Mouse (Mus musculus): ENCODE measurements around the gene Pnliprp2.

Gene Pnliprp2
- long read RNA-seq, experiment 1 = 0 reads
- long read RNA-seq, experiment 2 = 0 reads

DNA sequence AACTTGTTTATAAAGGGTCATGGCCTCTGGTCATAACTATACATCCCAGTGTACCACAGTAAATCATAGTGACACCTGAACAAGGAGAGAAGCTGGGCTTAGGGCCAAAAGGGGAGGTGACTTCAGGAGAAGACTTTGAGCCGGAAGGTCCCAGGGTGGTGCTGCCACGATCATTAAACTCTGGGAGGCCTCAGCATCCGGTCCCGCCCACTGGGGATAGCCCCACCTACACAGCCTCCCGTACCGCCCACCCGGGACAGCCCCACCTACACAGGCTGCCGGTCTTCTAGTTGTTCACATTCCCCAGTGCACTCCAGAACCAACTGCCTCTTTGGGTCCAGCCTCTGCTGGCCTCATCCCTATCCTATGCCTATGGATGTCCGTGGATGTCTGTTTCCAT lies at the start of gene Pnliprp2:
Gene Pnliprp2, plus strand, starts transcription at position 297 of the 400 bp plus-strand sequence.
- intact Hi-C loops (cut with DNase I) = no loop called here

DNA sequence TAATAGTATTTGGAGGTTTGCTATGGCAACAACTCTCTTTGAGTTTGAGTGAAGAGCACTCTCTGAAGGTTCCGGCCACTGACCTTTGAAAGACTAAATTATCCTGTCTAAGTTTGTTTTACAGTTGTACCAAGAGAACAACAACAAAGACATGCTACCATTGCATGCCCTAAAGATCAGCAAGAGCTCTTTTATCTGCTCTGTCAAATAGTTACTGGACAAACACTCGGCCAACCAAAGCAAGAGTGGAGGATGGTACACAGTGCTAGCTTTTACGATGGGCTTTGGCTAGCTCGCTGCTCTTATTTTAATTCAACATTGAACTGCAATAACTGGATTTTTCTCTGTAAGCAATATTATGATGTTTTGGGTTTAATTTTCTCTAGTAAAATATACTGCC lies 41.6 kb upstream of the Pnliprp2 start:
- intact Hi-C loops (cut with DNase I) = no loop called here

DNA sequence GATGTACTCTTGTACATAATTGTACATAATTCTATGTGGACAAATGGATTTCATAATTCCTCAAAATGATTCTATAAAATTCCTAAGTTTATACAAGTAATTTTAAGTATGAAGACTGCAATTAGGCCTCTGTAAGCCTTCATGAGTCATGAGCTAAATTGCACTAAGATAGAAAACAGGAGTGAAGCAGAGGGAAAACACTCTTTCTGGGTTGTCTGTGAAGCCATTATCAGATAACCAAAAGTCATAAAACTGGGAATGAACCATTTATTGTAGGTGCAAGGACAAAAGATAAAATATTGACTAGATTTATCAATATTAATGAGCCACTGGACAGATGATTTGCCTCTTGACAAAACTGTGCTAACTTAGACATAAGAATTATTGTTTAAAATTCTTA lies 39.1 kb upstream of the Pnliprp2 start:
- intact Hi-C loops (cut with DNase I) = no loop called here

DNA sequence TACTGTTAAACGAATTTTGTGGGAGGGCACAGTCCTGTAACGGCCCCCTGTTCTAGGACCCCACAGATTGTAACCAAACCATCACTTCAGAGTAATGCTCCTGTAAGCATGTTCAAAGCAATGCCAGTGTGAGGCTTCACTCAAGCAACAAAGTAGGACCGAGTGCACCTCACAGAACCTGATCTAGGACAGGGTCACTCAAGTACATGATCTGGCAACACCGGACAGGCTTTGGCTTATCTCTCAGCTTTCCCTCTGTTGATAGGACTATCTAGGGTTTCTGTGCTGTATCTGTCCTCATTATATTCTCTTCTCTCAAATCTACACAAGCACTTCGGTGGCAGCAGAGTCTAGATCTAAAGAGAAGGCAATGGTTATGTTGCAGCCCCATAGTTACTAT lies 33.0 kb upstream of the Pnliprp2 start:
- intact Hi-C loops (cut with DNase I) = no loop called here

DNA sequence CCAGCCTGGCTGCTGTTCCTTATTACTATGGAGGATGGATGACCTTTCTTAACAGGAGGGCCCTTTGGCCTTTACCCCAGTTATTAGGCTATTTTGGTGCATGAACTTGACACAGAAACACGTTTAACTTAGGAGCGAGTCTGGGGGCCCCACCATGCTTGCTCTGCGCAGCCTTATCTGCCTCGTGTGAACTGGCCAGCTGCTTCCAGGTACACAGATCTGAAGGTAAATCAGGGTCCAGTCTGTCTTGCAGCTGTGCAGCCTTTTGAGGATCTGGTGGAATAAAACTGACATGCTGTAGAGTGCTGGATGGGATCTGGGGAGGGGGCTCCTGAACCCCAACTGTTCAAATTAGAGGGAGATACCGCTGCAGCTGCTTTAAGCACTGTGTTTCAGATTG lies 31.8 kb upstream of the Pnliprp2 start:
- intact Hi-C loops (cut with DNase I) = no loop called here

DNA sequence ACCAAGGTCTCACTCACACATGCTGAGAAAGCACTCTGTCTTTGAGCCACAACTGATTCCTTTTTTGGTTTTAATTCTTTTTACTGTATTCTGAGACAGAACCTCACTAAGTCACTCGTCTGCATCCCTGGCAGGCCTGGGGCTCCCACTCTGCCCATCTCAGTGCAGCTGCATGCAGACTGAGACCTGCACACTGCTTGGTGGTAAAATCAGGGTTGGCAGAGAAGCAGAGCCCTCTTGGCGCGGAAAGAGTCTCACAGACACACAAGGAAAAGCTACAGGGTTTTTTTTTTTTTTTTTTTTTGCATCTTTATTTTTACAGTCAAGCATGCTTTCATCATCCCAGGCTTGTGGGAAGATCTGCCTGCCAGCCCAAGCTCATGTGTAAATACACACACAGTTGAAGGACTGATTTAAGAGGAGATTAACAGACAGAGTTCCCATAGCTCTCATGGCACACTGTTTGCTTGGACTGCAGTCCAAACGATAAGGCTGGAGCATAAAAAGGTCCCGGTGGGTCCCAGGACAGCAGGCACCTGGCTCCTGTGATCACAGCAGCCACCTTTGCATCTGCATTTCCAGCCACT lies 31.0 kb upstream of the Pnliprp2 start, which contains the start of gene Pnliprp1:
Gene Pnliprp1, plus strand, starts transcription at position 443 of the 587 bp plus-strand sequence.
- intact Hi-C loops (cut with DNase I) = no loop called here

DNA sequence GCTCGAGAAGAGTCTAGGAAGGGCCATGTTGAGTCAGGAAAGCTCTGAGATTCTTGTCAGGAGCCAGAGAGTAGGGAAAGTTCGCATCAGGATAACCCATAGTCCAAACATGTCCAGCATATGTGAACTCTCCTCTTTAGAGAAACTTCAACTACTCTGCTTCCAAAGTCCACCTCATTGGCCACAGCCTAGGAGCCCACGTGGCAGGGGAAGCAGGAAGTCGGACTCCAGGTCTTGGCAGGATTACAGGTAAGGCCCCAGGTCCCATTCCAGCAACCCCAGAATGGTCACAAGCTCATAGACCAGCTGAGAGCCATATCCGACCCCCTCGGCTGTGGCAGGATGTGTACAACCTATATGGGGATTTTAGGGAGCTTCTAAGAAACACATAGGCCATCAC lies 26.3 kb upstream of the Pnliprp2 start:
- intact Hi-C loops (cut with DNase I) = no loop called here

DNA sequence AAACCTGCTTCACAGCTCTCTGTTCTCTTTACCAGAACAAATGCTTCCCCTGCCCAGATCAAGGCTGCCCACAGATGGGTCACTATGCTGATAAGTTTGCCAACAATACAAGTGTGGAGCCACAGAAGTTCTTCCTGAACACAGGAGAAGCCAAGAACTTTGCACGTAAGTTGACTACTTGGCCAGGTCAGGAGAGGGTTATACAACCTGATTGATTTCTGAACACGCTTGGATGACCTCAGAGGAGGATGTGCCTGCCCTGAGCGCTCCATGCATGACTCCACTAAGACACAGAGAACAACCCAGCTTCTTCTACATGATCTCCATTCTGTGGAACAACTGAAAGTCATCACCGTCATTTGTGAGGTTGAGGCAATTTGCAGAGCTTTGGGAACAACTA lies 21.4 kb upstream of the Pnliprp2 start:
- intact Hi-C loops (cut with DNase I) = no loop called here

DNA sequence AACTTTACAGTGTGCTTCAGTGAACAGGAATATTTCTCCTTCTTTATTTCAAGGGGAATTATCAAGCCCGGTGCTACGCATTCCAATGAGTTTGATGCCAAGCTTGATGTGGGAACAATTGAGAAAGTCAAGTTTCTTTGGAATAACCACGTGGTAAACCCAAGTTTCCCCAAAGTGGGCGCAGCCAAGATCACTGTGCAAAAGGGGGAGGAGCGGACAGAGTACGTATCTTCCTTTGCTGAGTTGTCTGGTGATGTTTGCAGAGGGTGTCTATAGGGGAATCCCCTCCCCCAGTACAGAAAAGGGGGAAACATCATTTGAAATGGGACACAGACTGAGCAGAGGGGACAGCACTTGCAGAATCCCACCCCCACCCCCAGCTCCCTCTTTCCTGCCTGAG lies 18.5 kb upstream of the Pnliprp2 start:
- intact Hi-C loops (cut with DNase I) = no loop called here

DNA sequence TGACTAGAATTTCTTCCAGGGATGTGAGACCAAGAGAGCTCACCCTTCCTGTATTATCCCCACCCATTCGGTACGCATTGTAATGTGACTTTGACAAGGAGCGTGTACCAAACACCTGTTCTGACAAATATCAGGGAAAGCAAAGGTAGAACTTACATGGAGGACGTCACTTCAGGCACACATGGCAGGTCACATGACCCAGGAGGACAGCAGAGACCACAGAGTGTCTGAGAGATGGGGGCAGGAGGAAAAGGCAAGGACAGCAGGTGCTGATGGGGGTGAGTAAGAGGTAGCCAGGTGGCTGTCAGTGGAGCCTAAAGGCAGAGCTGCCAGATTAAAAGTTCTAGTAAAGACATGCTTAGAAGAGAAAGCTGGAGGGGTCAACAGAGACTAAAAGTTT lies 16.8 kb upstream of the Pnliprp2 start:
- intact Hi-C loops (cut with DNase I) = no loop called here

DNA sequence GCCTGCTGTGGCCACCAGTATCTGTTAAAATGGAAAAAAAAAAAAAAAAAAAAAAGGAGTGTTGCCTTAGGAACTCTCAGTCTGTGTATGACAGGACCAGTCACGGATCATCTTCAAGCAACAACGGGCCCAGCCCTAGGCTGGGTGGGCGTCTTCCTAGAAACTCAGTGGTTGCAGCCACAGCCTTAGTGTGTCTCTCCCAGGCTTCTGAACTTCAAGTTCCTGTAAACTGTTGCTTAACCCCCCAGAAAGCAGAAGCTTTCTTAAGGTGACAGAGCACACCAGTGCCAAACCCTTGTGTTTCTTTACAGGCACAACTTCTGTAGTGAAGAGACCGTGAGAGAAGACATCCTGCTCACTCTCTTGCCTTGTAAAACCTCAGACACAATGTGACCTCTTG lies 15.8 kb upstream of the Pnliprp2 start:
- intact Hi-C loops (cut with DNase I) = no loop called here

DNA sequence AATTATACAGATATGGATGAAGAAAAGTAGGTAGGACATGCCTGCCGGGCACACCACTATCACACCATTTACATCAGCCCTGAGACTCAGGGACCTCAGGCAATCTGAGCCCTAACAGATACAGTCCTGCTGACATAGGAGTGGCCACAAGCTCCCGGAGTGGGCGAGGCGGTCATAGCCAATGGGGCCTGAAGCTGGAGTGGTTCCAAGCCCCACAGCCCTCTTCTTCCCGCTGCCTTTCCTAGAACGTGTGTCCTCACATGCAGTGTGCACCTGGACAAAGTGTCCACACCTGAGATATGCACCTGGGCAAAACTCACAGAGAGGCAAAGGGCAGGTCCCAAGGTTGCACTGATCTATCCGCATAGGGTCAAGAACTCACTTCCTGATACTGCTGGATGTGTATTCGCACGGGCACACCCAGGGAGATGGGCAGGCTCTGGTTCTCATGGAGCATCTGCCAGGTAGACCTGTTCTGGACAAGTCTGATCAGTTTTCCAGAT lies 12.0 kb upstream of the Pnliprp2 start:
- intact Hi-C loops (cut with DNase I) = no loop called here

DNA sequence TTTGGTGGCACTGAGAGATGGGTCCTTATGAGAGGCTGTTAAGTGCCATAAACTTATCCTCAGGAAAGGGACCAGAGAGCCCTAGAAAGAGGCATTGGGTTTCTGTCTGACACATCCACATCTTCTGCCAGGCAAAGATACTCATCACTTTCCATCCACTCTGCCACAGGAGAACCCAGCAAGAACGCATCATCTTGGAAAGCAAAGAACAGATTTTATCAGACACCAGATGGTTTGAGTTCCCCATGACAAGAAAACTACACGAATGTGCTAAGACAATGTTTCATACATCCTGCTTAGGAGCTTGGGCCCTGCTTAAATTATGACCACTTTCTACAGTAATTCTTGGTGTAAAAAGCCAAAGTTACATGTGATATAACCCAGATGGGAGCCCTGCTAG lies 8.7 kb upstream of the Pnliprp2 start:
- intact Hi-C loops (cut with DNase I) = no loop called here

DNA sequence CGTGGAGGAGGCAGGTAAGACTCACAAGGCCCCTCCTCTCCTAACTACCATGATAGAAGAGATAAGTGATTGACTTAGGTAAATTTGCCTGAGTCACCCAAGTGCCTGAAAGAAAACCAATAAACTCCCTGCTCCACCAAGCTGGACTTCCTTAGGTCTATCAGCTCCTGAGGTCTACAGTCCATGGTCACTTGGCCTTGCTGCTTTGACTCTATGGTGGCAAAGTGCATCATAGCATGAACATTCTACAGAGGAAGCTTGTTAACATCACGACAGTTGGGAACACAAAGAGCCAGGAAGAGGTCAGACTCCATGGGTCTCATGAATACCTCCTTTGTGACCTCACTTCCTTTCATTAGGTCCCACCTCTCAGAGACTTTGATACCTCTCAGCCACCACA lies 8.0 kb upstream of the Pnliprp2 start:
- intact Hi-C loops (cut with DNase I) = no loop called here

DNA sequence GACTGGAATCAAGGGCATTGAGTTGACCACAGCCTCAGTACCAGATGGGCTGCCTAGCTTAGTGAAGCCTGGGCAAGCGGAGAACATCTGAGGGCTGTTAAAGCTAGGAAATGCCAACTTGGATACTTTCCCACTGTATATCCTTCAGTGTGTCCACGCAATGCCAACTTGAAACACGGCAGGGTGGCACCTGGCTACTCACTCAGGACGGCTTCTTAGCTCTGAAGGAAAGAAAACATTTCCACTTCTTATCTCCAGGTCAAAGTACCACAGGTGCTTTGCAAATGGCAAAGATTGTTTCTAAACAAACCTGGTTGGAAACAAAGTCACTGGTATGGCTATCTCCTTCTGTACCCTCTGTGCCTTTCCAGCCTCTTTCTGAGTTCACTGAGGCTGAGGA lies 648 bp upstream of the Pnliprp2 start:
- intact Hi-C loops (cut with DNase I) = no loop called here

DNA sequence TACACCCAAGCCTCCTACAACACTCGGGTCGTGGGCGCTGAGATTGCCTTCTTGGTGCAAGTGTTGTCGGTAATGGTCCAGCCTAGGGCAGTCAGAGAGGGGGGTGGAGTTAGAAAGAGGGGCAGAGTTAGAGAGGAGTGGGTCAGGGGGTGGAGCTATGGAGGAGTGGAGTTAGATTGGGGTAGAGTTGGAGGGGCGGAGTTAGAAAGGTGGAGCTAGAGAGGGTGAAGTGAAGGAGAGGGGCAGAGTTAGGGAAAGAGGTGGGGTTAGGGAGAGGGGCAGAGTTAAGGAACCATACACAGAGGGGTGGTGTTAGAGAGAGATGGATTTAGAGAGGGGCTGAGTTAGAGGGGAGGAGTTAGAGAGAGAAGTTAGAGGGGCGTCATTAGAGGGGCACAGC lies 2.8 kb downstream of the Pnliprp2 start:
- intact Hi-C loops (cut with DNase I) = loop anchor here (2.0 to 5.0 kb wide), 2 partner anchors 142 to 435 kb away; no protein-coding TSS in a partner anchor

DNA sequence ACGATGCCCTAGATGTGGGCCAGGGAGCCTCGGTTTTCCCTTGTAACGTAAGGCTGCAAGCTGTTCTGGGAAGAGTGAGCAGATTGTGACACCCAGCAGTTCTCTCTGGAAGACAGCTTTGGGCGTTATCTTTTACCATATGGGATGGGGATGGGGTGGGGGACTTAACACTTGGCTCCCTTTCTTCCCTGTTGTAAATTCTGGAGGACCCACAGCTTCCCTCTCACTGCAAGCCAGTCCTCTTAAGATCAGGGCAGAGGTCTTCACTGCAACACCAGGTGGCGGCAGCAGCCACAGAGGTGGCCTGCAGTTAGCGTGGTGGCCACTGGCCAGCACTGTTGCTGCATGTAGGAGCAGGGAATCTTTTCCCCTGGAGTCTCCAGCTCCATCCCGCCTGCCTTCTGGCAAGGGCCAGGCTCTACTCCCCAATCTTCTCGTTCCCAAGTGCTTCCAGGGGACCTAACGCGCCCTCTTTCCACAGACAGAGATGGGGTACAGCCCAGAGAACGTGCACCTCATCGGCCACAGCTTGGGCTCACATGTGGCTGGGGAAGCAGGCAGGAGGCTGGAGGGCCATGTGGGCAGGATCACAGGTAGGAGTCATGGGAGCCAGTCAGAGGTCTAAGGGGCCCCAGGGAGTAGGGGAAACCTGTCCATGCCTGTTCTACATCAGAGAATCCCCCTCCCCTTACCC lies 3.5 kb downstream of the Pnliprp2 start:
- intact Hi-C loops (cut with DNase I) = loop anchor here (2.0 to 5.0 kb wide), 2 partner anchors 142 to 434 kb away; no protein-coding TSS in a partner anchor

DNA sequence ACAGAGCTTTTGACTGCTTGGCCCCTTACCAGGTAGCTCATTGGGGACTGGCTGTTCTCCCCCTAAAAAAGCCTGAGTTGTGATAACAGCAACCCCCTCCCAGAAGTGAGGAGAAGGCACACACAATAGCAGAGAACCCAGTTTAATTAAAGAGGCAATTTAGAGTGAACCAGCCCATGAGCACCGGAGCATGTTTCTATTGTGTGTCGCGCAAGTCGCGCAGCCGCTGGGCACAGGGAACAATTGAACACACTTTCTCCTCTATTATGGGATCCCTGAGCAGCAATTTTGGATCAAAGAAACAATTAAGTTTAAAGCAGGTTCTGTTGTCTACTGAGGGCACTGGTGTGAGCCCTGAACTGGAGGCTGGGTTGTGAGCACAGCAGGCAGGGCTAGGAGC lies 7.8 kb downstream of the Pnliprp2 start:
- intact Hi-C loops (cut with DNase I) = no loop called here

DNA sequence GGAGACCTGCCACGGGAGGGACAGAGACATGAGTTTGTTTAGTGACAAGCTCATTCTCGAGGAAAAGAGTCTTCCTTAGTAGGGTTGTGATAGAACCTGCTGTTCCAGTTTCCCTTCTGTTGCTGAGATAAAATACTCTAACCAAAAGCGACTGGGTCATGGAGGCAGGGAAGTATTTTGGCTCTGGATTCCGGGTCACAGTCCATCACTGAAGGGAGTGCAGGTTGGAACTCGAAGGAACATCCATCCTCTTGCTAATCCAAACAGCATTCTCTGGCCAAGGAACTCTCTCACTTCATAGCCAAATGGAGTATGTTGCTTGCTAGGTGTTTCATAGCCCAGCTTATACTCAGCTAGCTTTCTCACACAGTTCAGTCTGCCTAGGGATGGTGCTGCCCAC lies 16.9 kb downstream of the Pnliprp2 start:
- intact Hi-C loops (cut with DNase I) = no loop called here

DNA sequence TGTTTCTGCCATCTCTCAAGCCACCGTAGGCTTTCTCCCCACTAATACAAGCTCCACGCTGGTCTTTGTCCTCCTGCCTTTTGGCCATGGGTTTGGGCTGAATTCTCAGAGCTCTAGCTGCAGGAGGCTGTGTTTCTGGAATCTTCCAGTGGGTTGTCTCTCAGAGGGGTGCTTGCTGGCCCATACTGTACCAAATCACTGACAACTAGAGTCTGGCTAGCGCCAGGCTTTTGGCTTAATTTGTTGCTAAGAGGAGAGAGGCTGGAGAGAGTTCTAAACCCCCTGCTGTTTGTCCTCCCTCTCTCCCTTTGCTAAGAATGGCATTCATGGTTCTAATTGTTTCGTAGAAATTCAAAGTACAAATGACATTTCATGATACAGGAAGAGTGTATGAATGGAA lies 22.0 kb downstream of the Pnliprp2 start:
- intact Hi-C loops (cut with DNase I) = no loop called here

DNA sequence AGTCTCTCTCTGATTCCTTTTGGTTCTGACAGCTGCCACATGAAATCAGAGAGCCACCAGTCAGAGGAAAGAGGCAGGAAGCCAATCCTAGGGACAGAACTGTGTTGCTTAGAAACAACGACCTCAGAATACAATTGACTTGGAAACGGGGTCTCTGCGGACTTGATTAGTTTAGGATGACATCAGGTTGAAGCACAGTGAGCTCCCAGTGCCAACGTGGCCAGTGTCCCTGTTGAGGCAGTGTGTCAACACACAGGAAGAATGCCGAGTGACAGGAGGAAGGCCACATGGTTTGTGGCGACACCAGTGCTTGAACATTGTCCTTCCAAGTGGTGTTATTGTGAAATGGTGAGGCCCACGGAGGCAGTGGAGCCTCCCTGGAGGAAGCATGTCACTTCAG lies 24.4 kb downstream of the Pnliprp2 start:
- intact Hi-C loops (cut with DNase I) = no loop called here

DNA sequence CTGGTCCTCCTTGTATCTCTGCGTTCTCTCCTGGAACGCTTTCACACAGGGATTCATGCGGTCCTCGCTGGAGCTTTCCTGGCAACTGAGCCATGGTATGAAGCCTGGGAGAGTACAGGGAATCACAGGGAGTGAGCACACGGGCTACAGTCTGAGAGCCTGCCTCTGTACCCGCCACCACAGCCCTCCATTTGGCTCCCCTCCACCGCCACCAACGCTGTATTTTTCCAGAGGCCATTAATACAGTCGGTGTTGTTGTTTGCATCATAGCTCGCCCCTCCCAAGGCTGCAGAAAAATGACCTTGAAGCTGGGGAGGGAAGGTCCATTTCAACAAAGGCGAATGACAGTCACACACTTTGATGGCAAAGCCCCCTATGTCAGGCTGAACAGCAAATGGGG lies 29.7 kb downstream of the Pnliprp2 start:
- intact Hi-C loops (cut with DNase I) = no loop called here

DNA sequence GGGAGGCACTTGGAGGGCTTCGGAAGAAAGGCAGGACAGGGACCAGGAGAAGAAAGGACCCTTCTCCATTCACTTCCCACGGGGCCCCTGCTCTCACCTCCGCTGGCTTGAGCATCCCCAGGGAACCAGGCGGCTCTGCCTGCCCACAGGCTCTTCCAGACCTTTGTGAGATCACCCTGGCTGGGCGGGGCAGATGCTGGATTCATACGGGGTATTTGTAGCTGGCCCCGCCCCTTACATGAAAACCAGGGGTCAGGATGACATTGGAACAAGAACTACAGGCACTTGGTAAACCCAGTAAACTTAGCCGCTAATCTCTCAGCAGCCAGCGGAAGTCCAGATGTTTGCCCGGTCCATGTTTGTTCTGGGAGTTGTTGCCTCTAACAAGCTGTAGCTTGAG lies 34.8 kb downstream of the Pnliprp2 start, which contains the start of gene 1700019N19Rik:
Gene 1700019N19Rik, minus strand, starts transcription at position 178 of the 400 bp plus-strand sequence.
- intact Hi-C loops (cut with DNase I) = no loop called here
